Mouse (Mus musculus): Measurements from ENCODE around the gene Map4k2. TPM values are rescaled to one million over a fixed set of nuclear protein-coding genes. Genes with fewer than 3 reads are reported as not detected.
"Not testable (repeated sequence)": the region's sequence is repeated elsewhere in the genome, so short reads cannot be mapped to it uniquely, and the experiment has no call there.

The Map4k2 gene
- polyA plus RNA-seq (2017; shearing (Covaris generic)) = 100 to 1,000 TPM in 1 of 3 experiments, 10 to 100 TPM in 2; 68.4 to 105 (median 88.5) TPM

DNA sequence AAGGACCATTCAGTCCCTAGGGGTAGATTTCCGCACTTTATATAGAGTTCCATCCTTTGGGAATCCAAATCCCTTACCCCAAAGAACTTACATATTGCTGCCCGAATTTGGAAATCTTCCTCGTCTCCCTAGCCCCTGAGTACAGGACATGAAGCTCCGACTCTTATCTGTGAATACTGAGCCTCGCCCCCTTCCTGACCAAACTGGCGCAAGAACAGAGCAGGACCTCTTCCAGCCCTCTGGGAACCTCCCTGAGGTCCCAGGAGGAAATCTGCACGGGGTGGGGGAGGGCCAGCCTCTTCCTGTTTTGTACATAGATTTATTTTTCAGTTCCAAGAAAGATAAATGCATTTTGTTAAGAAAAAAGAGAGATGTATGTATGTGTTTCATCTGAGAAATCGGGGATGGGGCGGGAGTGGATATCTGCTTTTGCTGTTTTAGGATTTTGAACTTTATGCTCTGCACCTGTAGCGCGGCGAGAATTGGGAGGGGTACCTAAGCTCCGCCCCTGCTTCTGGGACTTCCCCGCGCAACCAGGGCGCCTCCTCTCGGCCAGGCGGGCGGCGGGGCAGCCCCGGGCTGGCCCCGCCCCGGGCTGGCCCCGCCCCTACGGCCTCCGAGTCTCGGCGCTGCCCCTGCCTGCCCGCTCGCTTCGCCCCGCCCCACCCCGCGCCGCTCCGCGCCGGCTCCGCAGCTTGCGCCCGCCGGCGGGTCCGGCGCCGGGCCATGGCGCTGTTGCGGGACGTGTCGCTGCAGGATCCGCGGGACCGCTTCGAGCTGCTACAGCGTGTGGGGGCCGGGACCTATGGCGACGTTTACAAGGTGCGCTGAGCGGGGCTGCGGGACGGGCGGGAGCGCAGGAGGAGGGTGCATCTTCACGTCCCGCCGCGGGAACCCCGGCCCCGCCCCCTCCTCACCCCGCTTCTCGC is at the start of gene Map4k2:
TSS of gene Map4k2 (plus strand) at position 612 of the 929 bp plus-strand sequence.
- ATAC-seq = peak; percentile 67

DNA sequence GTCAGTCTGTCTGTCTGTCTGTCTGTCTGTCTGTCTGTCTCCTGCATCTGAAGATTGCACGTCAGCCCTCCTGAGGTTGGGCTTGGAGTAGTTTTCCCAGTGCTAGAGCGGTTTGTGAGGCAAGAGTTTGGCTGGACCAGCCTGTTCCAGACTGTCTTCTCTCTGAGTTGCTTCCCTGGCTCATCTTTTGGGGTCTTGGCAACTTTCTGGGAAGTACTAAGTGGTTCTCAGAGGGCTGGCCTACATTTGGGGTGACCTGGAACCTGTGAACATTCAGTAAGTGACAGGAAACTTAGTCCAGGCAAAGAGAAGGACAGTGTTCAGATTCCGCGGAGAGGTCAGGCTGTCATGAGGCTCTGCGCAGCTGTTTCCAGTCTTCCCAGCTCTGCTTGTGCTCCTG is 48.7 kb upstream of the Map4k2 start:
- no peak for ATAC-seq

DNA sequence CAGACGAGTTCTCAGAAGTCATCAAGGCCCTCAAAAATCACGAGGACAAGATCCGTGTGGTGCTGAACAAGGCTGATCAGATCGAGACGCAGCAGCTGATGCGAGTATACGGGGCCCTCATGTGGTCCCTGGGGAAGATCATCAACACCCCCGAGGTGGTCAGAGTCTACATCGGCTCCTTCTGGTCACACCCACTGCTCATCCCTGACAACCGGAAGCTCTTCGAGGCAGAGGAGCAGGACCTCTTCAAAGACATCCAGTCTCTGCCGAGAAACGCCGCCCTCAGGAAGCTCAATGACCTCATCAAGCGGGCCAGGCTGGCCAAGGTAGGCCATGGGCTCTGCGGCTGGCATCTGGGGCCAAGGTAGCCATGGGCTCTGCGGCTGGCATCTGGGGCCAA is 46.6 kb upstream of the Map4k2 start:
- no peak for ATAC-seq

DNA sequence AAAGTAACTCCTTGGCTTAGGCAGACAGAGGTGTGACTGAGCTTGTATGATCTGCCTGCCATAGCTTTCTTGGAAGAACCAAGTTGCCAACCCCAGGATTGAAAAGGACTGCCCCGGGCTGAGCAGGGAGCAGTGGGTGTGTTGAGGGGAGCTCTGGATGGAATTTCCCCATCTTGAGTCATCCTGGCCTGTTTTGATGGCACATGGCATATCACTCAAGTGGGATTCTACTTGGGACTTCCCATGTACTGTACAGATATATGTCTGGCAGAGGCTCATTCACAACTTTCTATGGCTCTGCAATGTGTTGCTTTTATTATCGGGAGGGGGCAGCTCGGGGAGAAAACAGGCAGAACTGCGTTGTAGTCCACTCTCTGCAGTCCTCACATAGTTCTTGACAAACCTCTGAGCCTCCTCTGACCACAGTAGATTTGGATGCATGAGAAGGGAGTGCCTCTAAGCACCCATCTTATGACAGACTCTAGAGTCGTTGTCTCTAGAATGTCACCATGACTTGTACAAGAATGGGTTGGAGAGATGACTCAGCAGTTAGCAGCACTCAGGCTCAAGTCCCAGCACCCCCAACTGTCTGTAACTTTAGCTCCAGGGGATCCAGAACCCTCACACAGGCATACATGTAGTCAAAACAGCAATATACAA is 44.3 kb upstream of the Map4k2 start:
- no peak for ATAC-seq

DNA sequence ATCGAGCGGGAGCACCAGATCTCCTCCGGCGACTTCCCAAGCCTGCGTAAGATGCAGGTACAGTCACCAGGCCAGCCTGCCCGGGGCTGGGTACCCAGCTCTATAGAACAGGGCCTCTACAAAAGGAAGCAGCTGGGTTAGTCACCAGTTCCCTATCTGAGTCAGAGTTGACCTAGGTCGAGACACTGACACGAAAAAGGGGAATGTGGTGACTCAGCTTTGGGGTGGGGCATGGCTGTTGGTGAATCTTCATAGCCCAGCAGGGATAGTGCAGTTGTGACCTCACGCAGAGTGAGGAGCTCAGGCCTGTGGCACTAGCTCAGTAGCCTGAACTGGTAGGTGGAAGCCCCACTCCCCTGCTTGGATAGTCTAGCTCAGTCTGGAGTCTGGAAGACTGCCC is 43.3 kb upstream of the Map4k2 start:
- ATAC-seq = peak; percentile 54

DNA sequence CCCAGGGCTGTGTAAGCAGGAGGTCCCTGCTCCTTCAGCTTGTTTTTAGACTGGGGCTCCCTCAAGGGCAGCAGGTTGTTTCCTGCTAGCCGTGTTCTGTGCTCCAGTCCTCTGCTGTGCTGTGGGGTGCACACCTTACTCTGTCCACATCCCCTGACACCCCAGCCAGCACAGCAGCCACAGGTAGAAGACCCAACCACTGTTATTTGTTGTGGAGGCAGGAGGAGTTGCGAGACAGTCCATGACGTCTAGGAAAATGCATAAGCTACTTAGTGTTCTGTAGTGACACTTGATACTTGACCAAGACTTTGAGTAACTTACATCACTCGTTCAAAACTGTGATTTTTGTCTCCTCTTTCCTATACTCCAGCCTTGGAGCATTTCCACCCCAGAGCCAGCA is 41.9 kb upstream of the Map4k2 start:
- ATAC-seq = no peak

DNA sequence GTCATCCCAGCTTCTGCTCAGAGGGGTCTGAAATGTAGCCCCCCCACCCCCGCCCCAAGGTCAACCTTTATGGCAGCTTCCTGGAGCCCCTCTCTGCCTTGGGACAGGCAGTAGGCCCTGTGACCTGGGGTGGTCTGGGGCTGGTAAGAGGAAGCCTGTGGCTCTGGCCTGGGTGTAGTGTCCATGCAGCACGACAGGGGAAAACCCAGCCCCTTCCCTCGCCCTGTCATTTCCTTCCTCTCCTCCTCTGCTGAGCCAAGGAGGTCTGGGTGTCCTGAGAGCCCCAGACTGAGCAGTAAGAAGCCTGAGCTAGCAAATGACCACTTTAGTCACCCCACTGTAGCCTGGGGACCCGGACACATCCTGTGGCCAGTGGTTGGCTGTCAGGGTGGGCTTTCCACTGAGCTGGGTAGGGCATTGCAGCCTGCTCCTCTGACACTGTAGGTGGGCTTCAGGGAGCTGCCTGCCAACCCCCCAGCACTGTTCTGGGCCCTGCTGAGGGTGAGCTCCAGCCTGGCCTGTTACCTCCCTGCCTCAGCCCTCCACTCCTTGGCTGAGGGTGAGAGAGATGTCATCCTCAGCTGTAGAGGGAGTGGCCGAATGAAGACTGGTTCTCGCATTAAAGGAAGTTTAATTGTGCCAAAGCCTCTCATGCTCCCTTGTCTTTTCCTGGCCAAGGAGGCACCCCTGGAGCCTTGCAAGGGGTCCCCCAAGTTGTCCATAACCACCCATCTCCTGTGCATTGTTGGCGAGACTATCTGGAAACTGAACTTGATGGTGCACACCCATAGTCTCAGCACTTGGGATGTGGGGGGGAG is 41.3 kb upstream of the Map4k2 start:
- ATAC-seq = no peak

DNA sequence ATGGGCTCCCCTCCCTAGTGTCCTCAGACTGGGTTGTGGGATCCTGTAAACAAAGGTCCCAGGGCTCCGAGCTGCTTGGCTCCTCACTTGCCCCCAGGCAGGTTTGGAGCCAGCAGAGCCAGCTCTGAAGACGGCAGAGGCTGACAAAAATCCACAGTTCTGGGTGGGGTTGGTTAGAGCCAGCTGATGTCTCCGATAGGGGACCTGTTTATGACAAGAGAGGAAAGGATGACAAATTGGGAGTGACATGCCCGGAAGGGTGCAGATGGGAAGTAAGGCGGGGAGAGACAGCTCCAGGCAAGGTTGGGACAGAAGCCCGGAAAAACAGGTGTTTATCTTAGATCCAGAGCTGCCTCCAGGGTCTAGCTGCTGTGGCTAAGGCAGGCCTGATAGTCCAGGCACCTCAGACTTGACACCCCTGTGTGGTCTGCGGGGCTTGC is 40.5 kb upstream of the Map4k2 start:
- ATAC-seq = no peak

DNA sequence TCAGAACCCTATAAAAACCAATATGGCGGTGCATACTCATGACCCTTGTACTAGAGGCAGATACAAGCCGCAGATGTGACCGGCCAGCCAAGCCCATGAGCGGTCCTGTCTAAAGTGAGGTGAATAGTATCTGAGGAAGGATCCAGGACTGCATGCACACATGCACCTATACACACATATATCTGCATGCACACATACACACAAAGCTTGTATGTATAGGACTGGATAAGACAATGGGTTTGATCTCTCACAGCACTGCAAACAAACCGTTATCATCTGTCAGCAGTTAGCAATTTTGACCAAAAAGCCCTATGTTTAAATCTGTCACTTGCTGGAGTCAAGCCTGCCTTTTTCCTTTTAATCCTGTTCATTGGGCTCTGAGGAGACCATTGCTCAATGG is 38.8 kb upstream of the Map4k2 start:
- ATAC-seq = no peak

DNA sequence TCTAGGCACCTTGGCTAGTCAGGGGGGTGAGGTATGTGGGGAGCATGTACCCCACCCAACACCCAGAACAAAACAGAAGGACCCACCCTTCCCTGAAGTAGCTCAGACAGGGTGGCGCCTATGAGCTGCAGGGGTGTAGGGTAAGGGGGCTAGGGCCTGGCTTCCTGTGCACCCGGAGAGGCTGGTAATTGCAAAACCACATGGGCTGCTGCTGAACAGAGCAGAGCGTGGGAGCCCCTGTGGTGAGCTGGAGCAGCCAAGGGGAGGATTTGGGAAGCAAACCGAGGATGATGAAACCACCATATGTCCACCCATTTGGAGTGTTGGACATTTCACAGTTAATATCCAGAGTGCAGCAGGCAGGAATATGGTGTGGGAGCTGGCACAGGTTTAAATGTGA is 38.4 kb upstream of the Map4k2 start:
- ATAC-seq = no peak

DNA sequence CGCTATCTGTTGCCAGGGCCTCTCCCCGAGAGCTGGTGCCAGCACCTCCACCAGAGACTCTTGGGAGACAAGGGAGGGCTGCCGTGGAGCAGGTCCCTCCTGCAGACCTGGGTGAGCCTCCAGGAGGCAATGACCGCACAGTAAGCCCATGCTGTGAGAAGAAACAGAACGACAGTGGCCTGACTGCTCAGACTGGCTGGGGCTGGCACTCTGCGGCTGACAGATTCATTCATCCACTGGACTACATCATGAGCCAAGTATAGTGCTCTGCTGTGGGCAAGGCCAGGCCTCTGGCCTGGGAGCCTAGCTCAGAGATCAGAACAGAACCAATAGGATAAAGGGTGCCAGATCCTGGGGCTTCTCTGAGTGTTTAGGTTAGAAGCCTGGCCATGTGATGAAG is 37.1 kb upstream of the Map4k2 start:
- no peak for ATAC-seq

DNA sequence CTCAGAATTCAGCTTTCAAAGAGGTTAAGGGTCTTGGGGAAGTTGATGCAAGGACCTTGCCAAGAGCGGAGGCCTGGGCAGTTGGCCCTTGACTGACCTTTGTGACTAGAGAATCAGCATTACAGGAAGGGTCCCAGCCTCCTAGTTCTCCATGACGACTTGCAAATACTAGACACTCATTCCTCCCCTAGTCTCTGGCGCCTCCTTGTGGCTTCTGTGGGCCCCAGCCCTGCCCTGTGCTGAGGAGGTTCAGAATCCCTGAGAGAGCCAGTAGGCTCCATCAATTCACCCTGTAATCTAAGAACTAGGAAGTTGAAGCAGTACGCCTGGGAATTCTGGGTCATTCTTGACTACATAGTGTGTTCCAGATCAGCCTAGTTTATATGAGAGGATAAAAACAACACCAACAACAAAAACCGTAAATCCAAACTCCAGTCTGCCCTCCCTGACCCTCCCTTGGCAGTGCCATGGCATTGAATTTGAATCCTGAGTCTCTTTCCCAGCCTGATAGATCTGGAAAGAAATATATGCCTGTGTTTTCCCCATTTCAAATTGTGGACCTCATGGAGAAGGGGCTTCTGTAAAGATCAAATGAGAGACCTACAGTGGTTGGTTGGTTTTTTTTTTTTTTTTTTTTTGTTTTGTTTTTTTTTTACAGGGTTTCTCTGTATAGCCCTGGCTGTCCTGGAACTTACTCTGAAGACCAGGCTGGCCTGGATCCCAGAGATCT is 36.0 kb upstream of the Map4k2 start:
- peak; percentile 75 for ATAC-seq

DNA sequence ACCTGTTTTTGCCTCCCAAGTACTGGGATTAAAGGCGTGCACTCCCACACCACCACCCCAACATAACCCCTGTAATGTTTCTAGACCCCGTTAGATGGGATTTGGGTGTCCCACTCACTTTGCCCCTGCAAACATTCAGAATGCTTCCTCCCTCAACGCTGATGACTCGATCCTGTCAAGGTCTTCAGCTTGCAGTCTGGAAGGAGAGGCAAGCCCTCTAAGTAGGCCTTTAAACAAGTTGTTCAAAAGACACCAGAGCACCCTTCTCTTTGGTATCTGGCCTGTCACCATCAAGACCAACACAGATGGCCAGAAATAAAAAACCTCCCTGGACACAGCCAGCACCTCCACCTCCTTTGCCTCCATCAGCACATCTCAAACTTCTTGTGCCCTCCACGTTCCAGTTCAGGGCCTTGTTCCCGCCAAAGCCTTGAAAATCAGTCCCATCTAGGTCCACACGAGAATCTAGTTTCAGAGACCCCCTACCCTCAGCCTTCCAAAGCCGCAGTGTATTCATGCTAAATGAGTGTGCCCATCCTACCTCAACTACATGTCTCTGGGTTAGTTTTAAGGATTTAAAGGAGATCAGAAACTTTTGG is 35.3 kb upstream of the Map4k2 start:
- ATAC-seq = no peak

DNA sequence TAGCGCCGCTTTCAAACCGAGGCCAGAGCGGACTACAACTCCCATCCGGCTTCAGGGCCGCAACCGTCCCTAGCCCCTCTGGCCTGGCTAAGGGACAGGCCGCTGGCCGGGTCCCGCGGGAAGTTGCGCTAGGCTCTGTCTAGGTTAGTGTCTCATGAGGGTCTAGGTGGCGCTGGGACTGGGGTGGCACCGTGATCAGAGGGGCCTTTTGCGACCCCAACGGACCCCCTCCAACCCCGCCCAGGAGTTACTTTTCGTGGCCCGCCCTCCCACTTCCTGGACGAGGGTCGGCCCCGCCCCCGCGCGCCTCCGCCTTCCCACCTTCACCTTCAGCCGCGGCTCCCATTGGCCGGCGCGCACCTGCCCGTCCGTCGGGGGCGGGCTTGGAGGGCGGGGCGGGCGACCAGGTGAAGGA is 34.8 kb upstream of the Map4k2 start, which contains the start of gene Cdc42bpg:
TSS of gene Cdc42bpg (plus strand) at position 320 of the 415 bp plus-strand sequence.
- peak; percentile 62 for ATAC-seq

DNA sequence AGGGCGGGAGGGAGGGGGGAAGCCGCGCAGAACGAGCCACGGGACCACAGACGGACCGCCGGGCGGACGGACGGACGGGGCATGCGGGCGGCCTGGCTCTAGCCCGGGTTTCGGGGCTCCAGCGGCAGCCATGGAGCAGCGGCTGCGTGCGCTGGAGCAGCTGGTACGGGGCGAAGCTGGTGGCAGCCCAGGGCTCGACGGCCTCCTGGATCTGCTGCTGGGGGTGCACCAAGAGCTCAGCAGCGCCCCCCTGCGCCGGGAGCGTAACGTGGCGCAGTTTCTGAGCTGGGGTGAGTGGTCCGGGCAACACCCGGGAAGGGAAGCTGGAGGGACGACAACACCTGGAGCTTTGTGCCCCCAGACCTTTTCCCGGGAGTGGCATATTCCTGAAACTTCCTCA is 34.3 kb upstream of the Map4k2 start:
- peak; percentile 47 for ATAC-seq

DNA sequence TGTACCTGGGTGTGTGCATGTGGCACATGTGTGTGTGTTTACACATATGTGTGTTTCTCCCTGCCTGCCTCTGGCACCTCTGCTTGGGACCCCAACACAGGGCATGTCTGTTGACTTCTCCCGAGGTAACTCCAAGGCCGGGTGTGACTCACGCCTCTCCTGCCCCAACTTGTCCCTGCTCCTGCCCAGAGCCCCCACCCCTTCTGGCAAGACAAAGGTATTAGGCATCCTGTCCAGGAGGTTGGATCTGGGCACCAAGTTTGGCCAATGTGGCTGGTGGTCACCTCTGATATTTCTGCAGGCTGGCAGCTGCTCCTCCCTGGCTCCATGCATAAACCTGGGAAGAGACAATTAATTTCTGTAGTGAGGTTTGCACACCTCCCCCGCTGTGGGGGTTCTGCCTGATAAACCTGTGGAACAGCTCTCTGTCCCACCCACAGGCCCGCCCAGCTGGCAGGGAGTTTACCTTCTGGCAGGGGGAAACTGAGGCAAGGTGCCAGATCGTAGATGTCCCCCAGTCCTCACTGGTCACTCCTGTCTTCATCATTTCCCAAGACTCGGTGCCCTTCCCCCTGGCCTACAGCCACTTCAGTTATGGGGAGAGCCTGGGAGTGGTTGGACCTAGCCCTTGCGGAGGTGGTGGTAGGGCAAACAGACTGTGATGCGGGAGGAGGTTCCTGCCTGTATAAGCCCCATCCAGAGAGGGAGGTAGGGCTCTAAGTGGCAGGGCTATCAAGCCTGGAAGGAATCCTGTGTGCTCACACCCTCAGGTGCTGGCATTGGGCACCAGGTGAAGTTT is 33.0 kb upstream of the Map4k2 start:
- ATAC-seq = no peak

DNA sequence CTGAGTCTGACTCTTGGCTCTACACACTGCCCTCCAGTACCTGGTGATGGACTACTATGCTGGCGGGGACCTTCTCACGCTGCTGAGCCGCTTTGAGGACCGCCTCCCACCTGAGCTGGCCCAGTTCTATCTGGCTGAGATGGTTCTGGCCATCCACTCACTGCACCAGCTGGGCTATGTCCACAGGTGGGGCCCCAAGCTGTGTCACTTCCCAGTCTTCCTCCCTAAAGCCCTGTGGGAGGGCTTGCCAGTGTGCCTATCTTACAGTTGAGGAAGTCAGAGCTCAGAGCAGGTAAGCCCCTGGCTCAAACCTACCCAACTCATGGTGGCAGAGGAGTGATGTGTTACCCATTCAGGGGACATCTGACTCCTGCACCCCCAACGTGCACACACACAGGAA is 30.8 kb upstream of the Map4k2 start:
- ATAC-seq = no peak

DNA sequence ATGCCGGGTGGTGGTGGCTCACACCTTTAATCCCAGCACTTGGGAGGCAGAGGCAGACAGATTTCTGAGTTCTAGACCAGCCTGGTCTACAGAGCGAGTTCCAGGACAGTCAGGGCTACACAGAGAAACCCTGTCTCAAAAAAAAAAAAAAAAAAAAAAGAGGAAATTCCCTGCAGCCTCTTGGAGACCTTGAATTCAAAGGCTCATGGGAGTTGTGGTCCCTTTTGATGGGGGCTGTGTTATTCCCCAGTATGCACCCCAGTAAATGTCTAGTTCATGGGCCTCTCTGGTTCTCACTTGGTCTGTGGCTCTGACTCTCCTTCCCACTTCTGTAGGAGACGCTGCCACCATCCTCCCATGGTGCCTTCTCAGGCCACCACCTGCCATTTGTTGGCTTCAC is 29.2 kb upstream of the Map4k2 start:
- not testable (repeated sequence) for ATAC-seq

DNA sequence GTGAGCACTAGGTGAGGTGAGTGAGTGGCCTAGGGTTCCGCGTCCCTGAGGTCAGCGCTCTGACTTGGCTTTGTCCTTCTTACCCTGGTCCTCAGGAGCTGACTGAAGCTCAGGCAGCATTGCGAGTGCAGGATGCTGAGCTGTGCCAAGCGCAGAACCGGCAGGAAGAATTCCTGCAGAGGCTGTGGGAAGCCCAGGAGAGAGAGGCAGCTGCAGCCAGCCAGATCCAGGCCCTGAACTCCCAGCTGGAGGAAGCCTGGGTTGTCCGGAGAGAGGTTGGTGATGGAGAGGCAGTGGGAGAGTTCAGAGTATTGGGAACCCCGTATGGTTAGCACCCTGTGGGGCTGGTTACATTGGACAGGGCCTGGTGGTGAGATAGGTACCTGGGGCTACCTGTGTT is 27.1 kb upstream of the Map4k2 start:
- no peak for ATAC-seq

DNA sequence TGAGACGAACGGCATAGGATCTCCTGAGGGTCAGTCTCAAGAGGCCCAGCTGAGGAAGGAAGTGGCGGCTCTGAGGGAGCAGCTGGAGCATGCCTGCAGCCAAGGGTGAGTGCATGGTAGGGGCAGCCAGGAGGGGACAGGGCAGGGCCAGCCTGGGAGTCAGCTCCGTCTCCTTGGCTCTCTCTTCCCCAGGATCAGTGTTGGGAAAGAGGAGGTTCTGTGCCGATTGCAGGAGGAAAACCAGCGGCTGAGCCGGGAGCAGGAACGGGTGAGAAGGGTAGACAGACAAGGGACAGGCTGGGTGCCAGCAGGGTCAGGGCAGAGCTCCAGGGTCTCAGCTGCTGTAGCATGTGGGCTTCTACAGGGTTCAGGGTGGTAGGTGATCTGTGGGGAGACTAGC is 26.4 kb upstream of the Map4k2 start:
- no peak for ATAC-seq

DNA sequence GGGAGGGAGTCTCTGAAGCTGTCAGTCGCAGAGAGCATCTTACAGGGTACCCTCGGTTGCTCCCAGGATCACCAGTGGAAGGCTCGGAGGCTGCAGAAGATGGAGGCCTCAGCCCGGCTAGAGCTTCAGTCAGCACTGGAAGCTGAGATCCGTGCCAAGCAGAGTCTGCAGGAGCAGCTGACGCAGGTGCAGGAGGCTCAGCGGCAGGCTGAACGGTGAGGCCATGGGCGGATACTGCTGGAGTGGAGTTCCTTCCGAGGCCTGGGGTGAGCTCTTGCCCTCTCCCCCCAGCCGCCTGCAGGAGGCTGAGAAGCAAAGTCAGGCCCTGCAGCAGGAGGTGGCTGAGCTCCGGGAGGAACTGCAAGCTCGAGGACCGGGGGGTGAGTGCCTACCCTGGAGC is 25.4 kb upstream of the Map4k2 start:
- ATAC-seq = no peak

All from inflammation-experienced regulatory T-cells, adult 6 months (primary cell).